Mouse (Mus musculus): ENCODE results near the gene Trim24.
"Not testable (repeated sequence)": the region's sequence is repeated elsewhere in the genome, so short reads cannot be mapped to it uniquely, and the experiment has no call there.

The Trim24 gene

GRCm38 (mm10) chr6:37870245-37871136 lies at the start of gene Trim24:
Gene Trim24 (plus strand): TSS chr6:37870811.
- DNase-seq (ENCODE audit: low spot score in 2 of 2): peak; percentile 93 to 98

- DNase-seq (ENCODE audit: low spot score in 2 of 2): no peak
Measured at GRCm38 (mm10) chr6:37821531-37822051, 49.0 kb upstream of the Trim24 start.

- no peak for DNase-seq (ENCODE audit: low spot score in 2 of 2)
Measured at GRCm38 (mm10) chr6:37822390-37822789, 48.2 kb upstream of the Trim24 start.

- no peak for DNase-seq (ENCODE audit: low spot score in 2 of 2)
Measured at GRCm38 (mm10) chr6:37823731-37824130, 46.9 kb upstream of the Trim24 start.

- not testable (repeated sequence) for DNase-seq (ENCODE audit: low spot score in 2 of 2)
Measured at GRCm38 (mm10) chr6:37825331-37826115, 45.1 kb upstream of the Trim24 start.

GRCm38 (mm10) chr6:37828955-37829354 lies 41.7 kb upstream of the Trim24 start:
- no peak for DNase-seq (ENCODE audit: low spot score in 2 of 2)

GRCm38 (mm10) chr6:37829631-37830030 lies 41.0 kb upstream of the Trim24 start:
- DNase-seq (ENCODE audit: low spot score in 2 of 2): no peak

- no peak for DNase-seq (ENCODE audit: low spot score in 2 of 2)
Measured at GRCm38 (mm10) chr6:37833691-37834090, 36.9 kb upstream of the Trim24 start.

- DNase-seq (ENCODE audit: low spot score in 2 of 2): not testable (repeated sequence)
Measured at GRCm38 (mm10) chr6:37836951-37837565, 33.6 kb upstream of the Trim24 start.

GRCm38 (mm10) chr6:37842779-37843605 lies 27.6 kb upstream of the Trim24 start:
- DNase-seq (ENCODE audit: low spot score in 2 of 2): no peak

GRCm38 (mm10) chr6:37843647-37844273 lies 26.9 kb upstream of the Trim24 start:
- DNase-seq (ENCODE audit: low spot score in 2 of 2): no peak

- not testable (repeated sequence) for DNase-seq (ENCODE audit: low spot score in 2 of 2)
Measured at GRCm38 (mm10) chr6:37844947-37845346, 25.7 kb upstream of the Trim24 start.

GRCm38 (mm10) chr6:37847531-37847930 lies 23.1 kb upstream of the Trim24 start:
- not testable (repeated sequence) for DNase-seq (ENCODE audit: low spot score in 2 of 2)

- DNase-seq (ENCODE audit: low spot score in 2 of 2): no peak
Measured at GRCm38 (mm10) chr6:37851352-37851751, 19.3 kb upstream of the Trim24 start.

GRCm38 (mm10) chr6:37853289-37853688 lies 17.3 kb upstream of the Trim24 start:
- no peak for DNase-seq (ENCODE audit: low spot score in 2 of 2)

GRCm38 (mm10) chr6:37855384-37855783 lies 15.2 kb upstream of the Trim24 start:
- DNase-seq (ENCODE audit: low spot score in 2 of 2): no peak

GRCm38 (mm10) chr6:37856300-37856699 lies 14.3 kb upstream of the Trim24 start:
- not testable (repeated sequence) for DNase-seq (ENCODE audit: low spot score in 2 of 2)

- no peak for DNase-seq (ENCODE audit: low spot score in 2 of 2)
Measured at GRCm38 (mm10) chr6:37857196-37857874, 13.3 kb upstream of the Trim24 start.

GRCm38 (mm10) chr6:37858126-37858525 lies 12.5 kb upstream of the Trim24 start:
- DNase-seq (ENCODE audit: low spot score in 2 of 2): no peak

GRCm38 (mm10) chr6:37862893-37863292 lies 7.7 kb upstream of the Trim24 start:
- no peak for DNase-seq (ENCODE audit: low spot score in 2 of 2)
